Mouse (Mus musculus) limb, embryonic 12.5 days (tissue): ENCODE measurements around the gene Chd9. TPM values are rescaled to one million over a fixed set of nuclear protein-coding genes. Genes with fewer than 3 reads are reported as not detected.
A peak's percentile ranks its signal among the peaks of the same experiment; 100 is the strongest.

Experiments
- ATAC-seq: fragments of 200-750 bp; cut with Nextera tagmentation; 2 replicates; pipeline ENCODE4 v1.8.0; 2017; ENCODE audit warnings: low read depth, moderate TSS enrichment; ENCODE audit not compliant: insufficient number of reproducible peaks, insufficient read depth, low FRiP score, low TSS enrichment
- H3K27ac ChIP-seq: fragments of 300-500 bp; sonication (generic); 2 replicates; pipeline ENCODE4 v1.5.1; 2016; ENCODE audit warnings: mild to moderate bottlenecking, moderate library complexity
- H3K27me3 ChIP-seq: fragments of 300-500 bp; sonication (generic); 2 replicates; pipeline ENCODE4 v1.6.1; 2016; ENCODE audit warnings: mild to moderate bottlenecking, moderate library complexity
- H3K36me3 ChIP-seq: fragments of 300-500 bp; sonication (generic); 2 replicates; pipeline ENCODE4 v1.6.1; 2016; ENCODE audit warnings: mild to moderate bottlenecking, moderate library complexity
- H3K4me1 ChIP-seq: fragments of 300-500 bp; sonication (generic); replicated peaks from 2 replicates; pipeline ENCODE4 v1.6.1; 2016
- H3K4me2 ChIP-seq: fragments of 300-500 bp; sonication (generic); 2 replicates; pipeline ENCODE4 v1.6.1; 2016; ENCODE audit warnings: mild to moderate bottlenecking, moderate library complexity
- H3K4me3 ChIP-seq: fragments of 300-500 bp; sonication (generic); replicated peaks from 2 replicates; pipeline ENCODE4 v1.5.1; 2016; ENCODE audit warnings: mild to moderate bottlenecking
- H3K9ac ChIP-seq: fragments of 300-500 bp; sonication (generic); replicated peaks from 2 replicates; pipeline ENCODE4 v1.6.1; 2016; ENCODE audit warnings: mild to moderate bottlenecking, moderate library complexity
- H3K9me3 ChIP-seq: fragments of 300-500 bp; sonication (generic); 2 replicates; pipeline ENCODE4 v1.6.1; 2016; ENCODE audit warnings: mild to moderate bottlenecking, moderate library complexity
- WGBS: fragments of 180-500 bp; shearing (Covaris S2); methylation state at CpG from one replicate; pipeline ENCODE4 v1.1.7; 2016; 5-methylcytosine and 5-hydroxymethylcytosine counted together
- polyA plus RNA-seq: library from polyadenylated mRNA; unstranded; fragments of >200 nt; fragmentation: Nextera tagmentation; extraction: Ambion mirVana; gene quantifications from 2 replicates; pipeline ENCODE4 v1.2.1, GENCODE M21; 2016

Chd9 gene
- polyA plus RNA-seq, 1 experiment from 2014 or later, result 81.2 TPM

- Histone ChIP-seq H3K9ac (peak overlapping the region; percentile 38; the same call in 1 of the 2 replicates), H3K4me1 (peaks cover 34% of the 10 kb centered on the region), H3K36me3 (no peaks in the 10 kb centered on the region), H3K27ac (peak overlapping the region; percentile 100), H3K4me2 (peak overlapping the region; percentile 49), H3K27me3 (no peaks in the 10 kb centered on the region), H3K4me3 (peak overlapping the region; percentile 25), H3K9me3 (no peaks in the 10 kb centered on the region)
- WGBS, result 2% methylated on average over 9 of the region's 9 CpGs
- no peak for ATAC-seq
Measured at GRCm38 (mm10) chr8:90861266-90861944, 33.3 kb downstream of the Chd9 start.

GRCm38 (mm10) chr8:90862038-90862437, 33.9 kb downstream of the Chd9 start:
- no peak overlapping the region for H3K9ac ChIP-seq
- H3K9me3 ChIP-seq, result no peaks in the 10 kb centered on the region
- H3K36me3 ChIP-seq, result no peaks in the 10 kb centered on the region
- peak; percentile 99 for ATAC-seq
- H3K27me3 ChIP-seq, result no peaks in the 10 kb centered on the region
- peaks cover 30% of the 10 kb centered on the region for H3K4me1 ChIP-seq
- peak overlapping the region; percentile 49 for H3K4me2 ChIP-seq
- H3K4me3 ChIP-seq, result 0 out of 2 replicates have a peak overlapping the region, but pooled peaks have one; percentile 25
- H3K27ac ChIP-seq, result peak overlapping the region; percentile 100
- WGBS, result 1% methylated on average over 9 of the region's 9 CpGs

- 97% methylated on average over 2 of the region's 2 CpGs for WGBS
- no peak overlapping the region for H3K9ac ChIP-seq
- no peaks in the 10 kb centered on the region for H3K36me3 ChIP-seq
- ATAC-seq, result no peak
- H3K27me3 ChIP-seq, result no peaks in the 10 kb centered on the region
- H3K4me2 ChIP-seq, result no peak overlapping the region
- no peak overlapping the region for H3K27ac ChIP-seq
- H3K9me3 ChIP-seq, result no peaks in the 10 kb centered on the region
- no peak overlapping the region for H3K4me3 ChIP-seq
- H3K4me1 ChIP-seq, result peaks cover 42% of the 10 kb centered on the region
Measured at GRCm38 (mm10) chr8:90867061-90867460, 38.9 kb downstream of the Chd9 start.

- Histone ChIP-seq H3K27me3 (no peaks in the 10 kb centered on the region), H3K9me3 (no peaks in the 10 kb centered on the region), H3K4me2 (no peak overlapping the region), H3K27ac (no peak overlapping the region), H3K4me3 (no peak overlapping the region), H3K36me3 (no peaks in the 10 kb centered on the region), H3K9ac (no peak overlapping the region), H3K4me1 (peaks cover 34% of the 10 kb centered on the region)
- no peak for ATAC-seq
- 95% methylated on average over 4 of the region's 4 CpGs for WGBS
Measured at GRCm38 (mm10) chr8:90867911-90868310, 39.8 kb downstream of the Chd9 start.

- Histone ChIP-seq H3K4me3 (no peak overlapping the region), H3K9me3 (no peaks in the 10 kb centered on the region), H3K27me3 (no peaks in the 10 kb centered on the region), H3K36me3 (no peaks in the 10 kb centered on the region), H3K4me1 (peaks cover 31% of the 10 kb centered on the region), H3K9ac (no peak overlapping the region), H3K4me2 (no peak overlapping the region), H3K27ac (peak overlapping the region; percentile 74; the same call in 1 of the 2 replicates)
- WGBS, result 82% methylated on average over 4 of the region's 4 CpGs
- ATAC-seq, result no peak
Measured at GRCm38 (mm10) chr8:90868334-90868733, 40.2 kb downstream of the Chd9 start.

GRCm38 (mm10) chr8:90869071-90869919, 41.1 kb downstream of the Chd9 start:
- no peaks in the 10 kb centered on the region for H3K36me3 ChIP-seq
- no peaks in the 10 kb centered on the region for H3K9me3 ChIP-seq
- 0 out of 2 replicates have a peak overlapping the region, but pooled peaks have one; percentile 25 for H3K4me2 ChIP-seq
- 41% methylated on average over 18 of the region's 18 CpGs for WGBS
- peaks cover 31% of the 10 kb centered on the region for H3K4me1 ChIP-seq
- H3K4me3 ChIP-seq, result no peak overlapping the region
- peak overlapping the region; percentile 74 for H3K27ac ChIP-seq
- no peaks in the 10 kb centered on the region for H3K27me3 ChIP-seq
- no peak overlapping the region for H3K9ac ChIP-seq
- no peak for ATAC-seq

- 10% methylated on average over 22 of the region's 22 CpGs for WGBS
- Histone ChIP-seq H3K4me2 (peak overlapping the region; percentile 25), H3K27me3 (no peaks in the 10 kb centered on the region), H3K36me3 (no peaks in the 10 kb centered on the region), H3K4me3 (no peak overlapping the region), H3K27ac (peak overlapping the region; percentile 12; the same call in 1 of the 2 replicates), H3K4me1 (peaks cover 31% of the 10 kb centered on the region), H3K9me3 (no peaks in the 10 kb centered on the region), H3K9ac (no peak overlapping the region)
- ATAC-seq, result no peak
Measured at GRCm38 (mm10) chr8:90869920-90870777, 42.0 kb downstream of the Chd9 start.

- peaks cover 41% of the 10 kb centered on the region for H3K4me1 ChIP-seq
Measured at GRCm38 (mm10) chr8:90871375-90872080, 43.4 kb downstream of the Chd9 start.

GRCm38 (mm10) chr8:90873051-90873450, 44.9 kb downstream of the Chd9 start:
- peaks cover 52% of the 10 kb centered on the region for H3K4me1 ChIP-seq
- H3K4me2 ChIP-seq, result no peak overlapping the region
- no peak overlapping the region for H3K9ac ChIP-seq
- no peaks in the 10 kb centered on the region for H3K27me3 ChIP-seq
- no peaks in the 10 kb centered on the region for H3K9me3 ChIP-seq
- H3K36me3 ChIP-seq, result no peaks in the 10 kb centered on the region
- WGBS, result 87% methylated on average over 4 of the region's 4 CpGs
- H3K27ac ChIP-seq, result no peak overlapping the region
- ATAC-seq, result no peak
- H3K4me3 ChIP-seq, result no peak overlapping the region

More at GRCm38 (mm10) chr8:90871375-90872080, 43.4 kb downstream of the Chd9 start:
- H3K4me3 ChIP-seq, result no peak overlapping the region
- H3K36me3 ChIP-seq, result no peaks in the 10 kb centered on the region
- no peak overlapping the region for H3K4me2 ChIP-seq
- H3K9me3 ChIP-seq, result no peaks in the 10 kb centered on the region
- H3K9ac ChIP-seq, result no peak overlapping the region
- no peaks in the 10 kb centered on the region for H3K27me3 ChIP-seq
- no peak overlapping the region for H3K27ac ChIP-seq
- no peak for ATAC-seq
- WGBS, result 77% methylated on average over 6 of the region's 6 CpGs

GRCm38 (mm10) chr8:90876213-90876721, 48.1 kb downstream of the Chd9 start:
- H3K9ac ChIP-seq, result peak overlapping the region; percentile 31; the same call in 1 of the 2 replicates

More at GRCm38 (mm10) chr8:90876213-90876721, 48.1 kb downstream of the Chd9 start:
- 3% methylated on average over 12 of the region's 12 CpGs for WGBS
- ATAC-seq, result 0 out of 2 replicates have a peak, but pooled peaks have one; percentile 26
- H3K27me3 ChIP-seq, result no peaks in the 10 kb centered on the region
- peaks cover 24% of the 10 kb centered on the region for H3K4me1 ChIP-seq
- no peaks in the 10 kb centered on the region for H3K36me3 ChIP-seq
- peak overlapping the region; percentile 92 for H3K27ac ChIP-seq
- H3K9me3 ChIP-seq, result no peaks in the 10 kb centered on the region
- peak overlapping the region; percentile 45; the same call in 1 of the 2 replicates for H3K4me3 ChIP-seq
- H3K4me2 ChIP-seq, result peak overlapping the region; percentile 74
